Mouse (Mus musculus): Measurements from ENCODE around the gene Olfr1151.

Olfr1151 gene

GRCm38 (mm10) chr2:87855562-87855961 is at the start of gene Olfr1151:
TSS of gene Olfr1151 (plus strand) at chr2:87855862.
- DNase-seq (ENCODE audit: low read depth, low spot score): no peak

DNA sequence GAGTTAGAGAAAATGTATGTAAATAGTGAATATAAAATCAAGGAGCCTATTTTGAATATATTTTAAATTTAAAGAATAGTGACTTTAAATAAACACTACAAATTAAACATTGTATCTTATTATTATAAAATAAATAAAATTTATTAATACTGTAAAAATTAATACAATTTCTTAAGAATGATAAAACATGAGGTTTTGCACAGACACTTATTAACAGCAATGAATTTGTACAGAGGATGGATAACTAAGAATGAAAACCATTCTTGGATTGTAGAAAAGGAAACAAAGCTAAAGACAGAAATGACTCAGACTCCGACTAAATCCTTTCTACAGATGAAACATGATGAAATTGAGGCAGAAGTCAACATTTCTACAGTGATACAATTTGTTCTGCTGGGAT is 46.1 kb upstream of the Olfr1151 start, which contains the start of gene Olfr1145:
Gene Olfr1145 (plus strand): TSS at position 301 of the 400 bp plus-strand sequence.
- DNase-seq (ENCODE audit: low read depth, low spot score): no peak

- DNase-seq (ENCODE audit: low read depth, low spot score): no peak
Measured at GRCm38 (mm10) chr2:87830233-87830632, 25.4 kb upstream of the Olfr1151 start, which contains the start of gene Olfr1148. TSS of gene Olfr1148 (plus strand) at chr2:87830533.

DNA sequence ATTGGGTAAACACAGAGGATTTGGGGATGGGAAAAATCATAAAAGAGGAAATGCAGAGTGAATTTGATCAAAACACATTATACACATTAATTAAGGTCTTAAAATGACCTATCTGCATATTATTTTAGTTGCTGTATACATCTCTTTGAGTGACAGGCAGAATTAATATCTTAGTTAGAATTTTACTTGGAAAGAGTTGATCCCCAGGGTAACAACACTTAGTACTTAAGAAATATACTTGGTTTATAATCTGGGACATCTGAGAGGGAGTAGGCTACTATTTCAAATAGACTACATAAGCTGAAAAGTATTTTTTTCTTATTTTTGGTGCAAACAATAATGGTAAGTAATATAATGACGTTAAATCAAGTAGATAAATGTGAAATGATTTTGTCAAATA is 12.0 kb upstream of the Olfr1151 start, which contains the start of gene Olfr1150-ps1:
Gene Olfr1150-ps1 (plus strand): TSS at position 301 of the 400 bp plus-strand sequence.
- no peak for DNase-seq (ENCODE audit: low read depth, low spot score)

DNA sequence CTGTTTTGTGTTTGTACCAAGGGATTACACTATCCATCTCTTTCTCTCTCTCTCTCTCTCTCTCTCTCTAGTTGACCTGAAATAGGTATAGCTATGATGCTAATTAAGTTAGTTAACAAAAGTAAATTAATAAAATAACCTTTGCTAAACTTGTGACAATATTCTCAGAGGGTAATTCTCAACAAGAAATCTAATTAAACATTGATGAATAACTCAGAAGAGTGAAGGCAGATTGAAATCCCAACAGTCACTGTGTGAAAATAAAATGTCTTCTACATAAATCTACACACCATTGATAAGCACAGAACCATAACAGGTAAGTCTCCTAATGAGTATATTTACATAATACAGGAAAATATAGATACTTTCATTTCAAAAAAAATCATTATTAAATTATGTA is 10.5 kb downstream of the Olfr1151 start, which contains the start of gene Olfr1152:
Gene Olfr1152 (plus strand): TSS at position 301 of the 400 bp plus-strand sequence.
- DNase-seq (ENCODE audit: low read depth, low spot score): no peak

- no peak for DNase-seq (ENCODE audit: low read depth, low spot score)
Measured at GRCm38 (mm10) chr2:87894662-87895061, 39.0 kb downstream of the Olfr1151 start, which contains the start of gene Olfr1153. TSS of gene Olfr1153 (plus strand) at chr2:87894962.

DNA sequence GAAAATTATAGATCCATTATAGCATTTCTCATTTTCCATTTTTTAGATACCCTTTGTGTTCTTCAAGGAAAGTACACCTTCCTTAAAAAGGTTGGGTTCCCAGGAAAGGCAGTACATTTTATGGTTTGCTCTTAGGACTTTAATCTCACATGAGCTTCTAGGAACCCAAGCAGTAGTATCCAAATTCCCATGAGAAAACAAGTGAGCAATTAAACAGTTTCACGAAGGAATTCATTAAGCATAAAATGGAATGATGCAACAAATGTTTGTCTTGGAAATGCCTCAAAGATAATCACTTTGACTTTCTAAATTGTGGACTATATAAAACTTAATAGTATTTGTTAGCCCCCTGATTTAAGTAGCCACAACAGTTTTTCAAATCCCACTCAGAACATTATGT is 49.4 kb downstream of the Olfr1151 start, which contains the start of gene Olfr1154:
Gene Olfr1154 (minus strand): TSS at position 101 of the 400 bp plus-strand sequence.
- no peak for DNase-seq (ENCODE audit: low read depth, low spot score)
